ENCODE assay signal across 10 mouse cellular contexts in genomic region chr1:125760696-125761025, GRCm38 (mm10).
DNase-seq lines count a peak whose midpoint lies in the region; ATAC-seq lines count a peak whose summit lies in the region.
"Had no signal": no experiment of that assay in that cellular context is flagged by ENCODE, and none has a peak within 500 bp of the region (broad histone marks: within the 10 kb centered on the region; RNA-seq: fewer than 3 reads in every experiment).

No protein-coding gene starts in this region.

- peaks cover 11% of the 10 kb centered on the region for H3K4me1 ChIP-seq in hindbrain, embryonic 15.5 days (replicated peaks)
- H3K4me1 ChIP-seq in hindbrain, embryonic 10.5 days (replicated peaks): no peaks in the 10 kb centered on the region
- no peaks in the 10 kb centered on the region for H3K4me1 ChIP-seq in forebrain, embryonic 12.5 days
- H3K4me1 ChIP-seq: megakaryocyte, embryonic 14.5 days had no signal

- no peaks in the 10 kb centered on the region for H3K27me3 ChIP-seq in hindbrain, embryonic 15.5 days
- H3K27me3 ChIP-seq in hindbrain, embryonic 10.5 days (ENCODE audit: insufficient read depth, poor library complexity, severe bottlenecking): no peaks in the 10 kb centered on the region
- H3K27me3 ChIP-seq in forebrain, embryonic 12.5 days: no peaks in the 10 kb centered on the region
- H3K27me3 ChIP-seq: megakaryocyte, embryonic 14.5 days had no signal

- DNase-seq in adrenal gland, postnatal 10 days: peak; percentile 3
- DNase-seq in adrenal gland, postnatal 4 days (ENCODE audit: low spot score in 2 of 2): no peak
- DNase-seq in hindbrain, embryonic 10.5 days (ENCODE audit: low spot score): no peak
- peak; percentile 26 for DNase-seq in layer of hippocampus, adult 9-10 months (ENCODE audit: low spot score)
- no peak for DNase-seq in urinary bladder, postnatal 4 days (ENCODE audit: low spot score in 2 of 2)
- no peak for DNase-seq in testis, postnatal 14 days (ENCODE audit: low spot score)

- no peaks in the 10 kb centered on the region for H3K9me3 ChIP-seq in hindbrain, embryonic 15.5 days
- no peaks in the 10 kb centered on the region for H3K9me3 ChIP-seq in hindbrain, embryonic 10.5 days
- H3K9me3 ChIP-seq in forebrain, embryonic 12.5 days: no peaks in the 10 kb centered on the region

- no peak overlapping the region for H3K4me3 ChIP-seq in hindbrain, embryonic 15.5 days
- no peak overlapping the region for H3K4me3 ChIP-seq in hindbrain, embryonic 10.5 days
- H3K4me3 ChIP-seq in forebrain, embryonic 12.5 days (replicated peaks): no peak overlapping the region
- H3K4me3 ChIP-seq: heart, adult 2 months; megakaryocyte, embryonic 14.5 days had no signal

- H3K4me2 ChIP-seq in hindbrain, embryonic 15.5 days: no peak overlapping the region
- no peak overlapping the region for H3K4me2 ChIP-seq in forebrain, embryonic 12.5 days

- no peaks in the 10 kb centered on the region for H3K36me3 ChIP-seq in hindbrain, embryonic 15.5 days
- H3K36me3 ChIP-seq in hindbrain, embryonic 10.5 days: no peaks in the 10 kb centered on the region
- H3K36me3 ChIP-seq in forebrain, embryonic 12.5 days (replicated peaks): no peaks in the 10 kb centered on the region

- 0 out of 2 replicates have a peak overlapping the region, but pooled peaks have one; percentile 27 for H3K27ac ChIP-seq in hindbrain, embryonic 15.5 days (replicated peaks)
- no peak overlapping the region for H3K27ac ChIP-seq in hindbrain, embryonic 10.5 days
- 0 out of 2 replicates have a peak overlapping the region, but pooled peaks have one; percentile 50 for H3K27ac ChIP-seq in forebrain, embryonic 12.5 days
- H3K27ac ChIP-seq: heart, adult 2 months had no signal

- ATAC-seq in hindbrain, embryonic 15.5 days (ENCODE audit: low FRiP score, low read depth): no peak
- peak; percentile 63; the same call in 1 of the 2 replicates for ATAC-seq in forebrain, embryonic 12.5 days (ENCODE audit: low FRiP score)

- H3K9ac ChIP-seq in hindbrain, embryonic 15.5 days: no peak overlapping the region
- H3K9ac ChIP-seq in forebrain, embryonic 12.5 days: no peak overlapping the region

- WGBS in hindbrain, embryonic 15.5 days: 58% methylated on average over 5 of the region's 5 CpGs
- WGBS in hindbrain, embryonic 10.5 days: 81% methylated on average over 5 of the region's 5 CpGs
- 68% methylated on average over 5 of the region's 5 CpGs for WGBS in forebrain, embryonic 12.5 days

Comparison
In these comparisons a context has a peak if more than half of its experiments do, and no peak if none do; other contexts are left out.
1. DNase-seq: peak in adrenal gland, postnatal 10 days (single experiment) and layer of hippocampus, adult 9-10 months (single experiment); none in adrenal gland, postnatal 4 days (0 of 2), hindbrain, embryonic 10.5 days (single experiment), urinary bladder, postnatal 4 days (0 of 2) and testis, postnatal 14 days (single experiment).